Mouse (Mus musculus): ENCODE measurements around the gene Tjp3.

Tjp3 gene

GRCm38 (mm10) chr10:81266211-81267105 is 24.9 kb downstream of the Tjp3 start, which contains the start of the genes Mrpl54 and Apba3:
Gene Mrpl54 (minus strand): TSS chr10:81266934.
Gene Apba3 (plus strand): TSS chr10:81266960.
- DNase-seq (ENCODE audit: low spot score) = peak; percentile 97

GRCm38 (mm10) chr10:81265540-81265939 is 25.8 kb downstream of the Tjp3 start:
- DNase-seq (ENCODE audit: low spot score) = no peak

GRCm38 (mm10) chr10:81261025-81261424 is 30.4 kb downstream of the Tjp3 start:
- no peak for DNase-seq (ENCODE audit: low spot score)

- DNase-seq (ENCODE audit: low spot score) = no peak
Measured at GRCm38 (mm10) chr10:81259225-81259884, 32.0 kb downstream of the Tjp3 start.

- DNase-seq (ENCODE audit: low spot score) = no peak
Measured at GRCm38 (mm10) chr10:81257158-81258039, 34.0 kb downstream of the Tjp3 start.

- no peak for DNase-seq (ENCODE audit: low spot score)
Measured at GRCm38 (mm10) chr10:81254886-81255285, 36.5 kb downstream of the Tjp3 start.

GRCm38 (mm10) chr10:81252424-81253419 is 38.7 kb downstream of the Tjp3 start, which contains the start of gene Matk:
Gene Matk (plus strand): TSS chr10:81252935.
- DNase-seq (ENCODE audit: low spot score) = no peak

- DNase-seq (ENCODE audit: low spot score) = no peak
Measured at GRCm38 (mm10) chr10:81249442-81249841, 41.9 kb downstream of the Tjp3 start.

- no peak for DNase-seq (ENCODE audit: low spot score)
Measured at GRCm38 (mm10) chr10:81247804-81248203, 43.6 kb downstream of the Tjp3 start.

- DNase-seq (ENCODE audit: low spot score) = no peak
Measured at GRCm38 (mm10) chr10:81245166-81245565, 46.2 kb downstream of the Tjp3 start.

- DNase-seq (ENCODE audit: low spot score) = peak; percentile 71
Measured at GRCm38 (mm10) chr10:81244595-81244994, 46.8 kb downstream of the Tjp3 start.

- DNase-seq (ENCODE audit: low spot score) = no peak
Measured at GRCm38 (mm10) chr10:81244146-81244545, 47.2 kb downstream of the Tjp3 start.

GRCm38 (mm10) chr10:81242021-81242420 is 49.4 kb downstream of the Tjp3 start:
- no peak for DNase-seq (ENCODE audit: low spot score)

- DNase-seq (ENCODE audit: low spot score) = no peak
Measured at GRCm38 (mm10) chr10:81240876-81241275, 50.5 kb downstream of the Tjp3 start.

GRCm38 (mm10) chr10:81238618-81239017 is 52.8 kb downstream of the Tjp3 start:
- DNase-seq (ENCODE audit: low spot score) = no peak

GRCm38 (mm10) chr10:81236471-81237268 is 54.7 kb downstream of the Tjp3 start:
- DNase-seq (ENCODE audit: low spot score) = no peak

- DNase-seq (ENCODE audit: low spot score) = no peak
Measured at GRCm38 (mm10) chr10:81234206-81234605, 57.2 kb downstream of the Tjp3 start.

- no peak for DNase-seq (ENCODE audit: low spot score)
Measured at GRCm38 (mm10) chr10:81233226-81233585, 58.2 kb downstream of the Tjp3 start.

- DNase-seq (ENCODE audit: low spot score) = peak; percentile 55
Measured at GRCm38 (mm10) chr10:81232580-81233225, 58.7 kb downstream of the Tjp3 start, which contains the start of gene Zfr2. Gene Zfr2 (plus strand): TSS chr10:81233155.
